Mouse (Mus musculus) left cerebral cortex, postnatal 36 days (tissue): ENCODE data around the gene Slc25a34. TPM values are rescaled to one million over a fixed set of nuclear protein-coding genes. Genes with fewer than 3 reads are reported as not detected.

Experiments
- DNase-seq, 2 experiments: peaks; one replicate each; pipeline ENCODE4 v3.0.0; 2021 to 2022; ENCODE audit warnings: low spot score in 2 of 2, mixed read lengths in 1 of 2
- intact Hi-C: fragments of 180-260 bp; cut with DNase I; formaldehyde crosslinking; loops from one replicate; pipeline ENCODE4 v1.15.1; 2025
- total RNA-seq, 2 experiments: library from RNA; stranded (reverse); gene quantifications; 2 replicates each; pipeline ENCODE4 v1.2.3; 2021

Gene Slc25a34
- total RNA-seq, 2 experiments from 2014 or later: 3.0 to 4.3 TPM

- no peak for DNase-seq
- intact Hi-C loops: no loop called here
These were observed 26.8 kb downstream of the Slc25a34 start for GRCm38 (mm10) chr4:141596700-141597328.

DNA sequence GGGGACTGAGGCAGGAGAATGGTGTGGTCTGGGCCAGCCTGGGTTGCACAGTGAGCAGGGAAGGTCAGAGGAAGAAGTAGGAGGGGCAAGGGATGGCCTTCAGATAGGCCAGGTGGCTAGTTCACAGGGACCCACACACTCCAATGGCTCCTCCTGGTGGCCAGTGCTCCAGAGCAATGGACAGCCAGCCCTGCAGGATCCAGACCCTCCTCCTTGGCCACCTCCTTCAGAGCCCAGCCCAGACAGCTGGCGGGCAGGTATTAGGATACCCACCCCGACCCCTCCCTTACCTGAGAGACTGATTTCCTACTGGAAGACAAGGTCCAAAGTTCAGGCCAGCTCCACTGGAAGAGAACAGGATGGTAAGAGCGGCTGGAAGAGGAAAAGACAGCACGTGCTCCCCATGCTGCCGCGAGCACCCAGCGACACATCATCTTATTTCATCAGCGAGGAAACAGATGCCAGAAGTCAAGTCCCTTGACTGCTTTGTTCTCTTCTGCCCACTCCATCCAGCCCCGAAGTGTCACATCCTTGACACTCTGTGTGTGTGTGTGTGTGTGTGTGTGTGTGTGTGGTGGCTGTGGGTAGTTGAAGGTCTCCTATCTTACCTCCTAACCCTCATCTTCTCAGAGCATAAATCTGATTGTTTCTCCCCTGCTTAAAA lies 27.9 kb downstream of the Slc25a34 start:
- DNase-seq: no peak
- intact Hi-C loops: no loop called here

DNA sequence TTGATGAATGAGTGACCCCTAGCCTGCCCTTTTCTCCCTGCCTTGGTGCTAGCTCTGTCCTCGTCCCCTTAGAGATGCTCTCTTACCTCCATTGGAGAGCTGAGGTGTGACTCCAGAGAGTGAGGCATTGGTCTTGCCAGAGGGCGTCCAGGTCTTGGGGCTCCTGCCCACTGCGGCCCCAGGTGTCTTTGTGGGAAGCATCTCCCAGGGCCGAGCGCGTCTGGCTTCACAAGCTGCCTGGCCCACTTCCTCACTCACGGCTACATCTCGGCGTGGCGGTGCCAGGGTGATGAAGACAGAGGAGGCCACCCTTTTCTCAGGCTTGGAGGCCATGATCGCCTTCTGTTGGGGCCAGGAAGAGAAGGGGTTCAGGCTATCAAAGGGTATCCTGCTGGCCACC lies 28.5 kb downstream of the Slc25a34 start:
- intact Hi-C loops: no loop called here
- DNase-seq: no peak

GRCm38 (mm10) chr4:141591547-141591946 lies 32.1 kb downstream of the Slc25a34 start:
- intact Hi-C loops: no loop called here
- no peak for DNase-seq

GRCm38 (mm10) chr4:141583919-141584318 lies 39.7 kb downstream of the Slc25a34 start:
- intact Hi-C loops: no loop called here
- DNase-seq: no peak

DNA sequence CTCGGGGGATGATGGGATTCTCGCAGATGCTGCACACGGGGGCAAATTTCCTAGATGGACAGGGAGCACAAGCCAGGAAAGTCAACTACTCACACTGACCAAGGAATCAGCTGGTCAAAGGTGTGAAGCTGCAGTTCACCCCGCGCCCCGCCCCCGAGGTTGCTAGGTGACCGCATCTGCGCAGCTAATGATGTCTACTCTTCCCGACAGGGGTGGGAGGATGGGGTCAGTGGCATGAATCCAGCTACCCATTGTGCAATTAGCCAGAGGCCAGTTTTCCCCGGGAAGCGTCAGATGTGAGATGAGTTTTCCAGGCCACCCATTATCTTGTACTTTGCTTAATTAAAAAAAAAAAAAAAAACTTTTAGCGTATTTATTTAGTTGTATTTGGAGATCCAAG lies 42.6 kb downstream of the Slc25a34 start:
- DNase-seq: no peak
- intact Hi-C loops: no loop called here

- no peak for DNase-seq
- intact Hi-C loops: loop anchor here (5.0 kb wide), 1 partner anchor 307 kb away; no protein-coding TSS in a partner anchor
These were observed 44.8 kb downstream of the Slc25a34 start for GRCm38 (mm10) chr4:141578833-141579232.

DNA sequence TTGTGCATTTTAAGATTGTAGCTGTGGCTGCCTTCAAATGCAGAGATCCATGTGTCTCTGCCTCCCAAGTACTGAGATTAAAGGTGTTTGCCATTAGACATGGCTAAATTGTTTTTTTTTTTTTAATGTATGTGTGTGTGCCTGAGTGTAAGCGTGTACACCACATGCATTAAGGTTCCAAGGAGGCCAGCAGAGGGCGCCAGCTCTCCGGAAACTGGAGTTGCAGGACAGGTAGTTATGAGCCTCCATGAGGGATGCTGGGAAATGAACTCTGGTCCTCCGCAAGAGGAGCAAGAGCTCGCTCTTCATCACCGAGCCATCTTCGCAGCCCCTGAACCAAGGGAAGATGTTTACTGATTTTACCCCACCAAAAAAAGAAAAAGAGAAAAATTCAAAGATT lies 46.7 kb downstream of the Slc25a34 start:
- intact Hi-C loops: loop anchor here (5.0 kb wide), 1 partner anchor 305 kb away; no protein-coding TSS in a partner anchor
- DNase-seq: no peak

DNA sequence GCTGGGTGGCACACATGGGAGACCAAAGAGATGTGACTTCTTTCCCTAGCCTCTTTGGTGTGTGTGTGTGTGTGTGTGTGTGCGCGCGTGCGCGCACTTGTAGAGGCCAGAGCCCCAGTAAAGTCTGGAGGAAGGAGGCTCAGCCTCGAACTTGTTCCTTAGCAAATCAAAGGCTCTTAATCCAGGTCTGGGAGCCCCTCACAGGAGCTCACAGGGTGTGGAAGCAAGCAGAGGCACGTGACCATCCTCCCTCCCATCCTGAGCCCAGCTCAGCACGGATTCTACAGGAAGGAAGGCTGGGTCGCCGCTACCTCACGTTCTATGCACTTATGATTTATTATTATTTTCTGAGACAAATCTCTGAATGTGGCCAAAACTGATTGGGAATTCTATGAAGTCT lies 47.2 kb downstream of the Slc25a34 start:
- no peak for DNase-seq
- intact Hi-C loops: loop anchor here (5.0 kb wide), 1 partner anchor 304 kb away; no protein-coding TSS in a partner anchor

DNA sequence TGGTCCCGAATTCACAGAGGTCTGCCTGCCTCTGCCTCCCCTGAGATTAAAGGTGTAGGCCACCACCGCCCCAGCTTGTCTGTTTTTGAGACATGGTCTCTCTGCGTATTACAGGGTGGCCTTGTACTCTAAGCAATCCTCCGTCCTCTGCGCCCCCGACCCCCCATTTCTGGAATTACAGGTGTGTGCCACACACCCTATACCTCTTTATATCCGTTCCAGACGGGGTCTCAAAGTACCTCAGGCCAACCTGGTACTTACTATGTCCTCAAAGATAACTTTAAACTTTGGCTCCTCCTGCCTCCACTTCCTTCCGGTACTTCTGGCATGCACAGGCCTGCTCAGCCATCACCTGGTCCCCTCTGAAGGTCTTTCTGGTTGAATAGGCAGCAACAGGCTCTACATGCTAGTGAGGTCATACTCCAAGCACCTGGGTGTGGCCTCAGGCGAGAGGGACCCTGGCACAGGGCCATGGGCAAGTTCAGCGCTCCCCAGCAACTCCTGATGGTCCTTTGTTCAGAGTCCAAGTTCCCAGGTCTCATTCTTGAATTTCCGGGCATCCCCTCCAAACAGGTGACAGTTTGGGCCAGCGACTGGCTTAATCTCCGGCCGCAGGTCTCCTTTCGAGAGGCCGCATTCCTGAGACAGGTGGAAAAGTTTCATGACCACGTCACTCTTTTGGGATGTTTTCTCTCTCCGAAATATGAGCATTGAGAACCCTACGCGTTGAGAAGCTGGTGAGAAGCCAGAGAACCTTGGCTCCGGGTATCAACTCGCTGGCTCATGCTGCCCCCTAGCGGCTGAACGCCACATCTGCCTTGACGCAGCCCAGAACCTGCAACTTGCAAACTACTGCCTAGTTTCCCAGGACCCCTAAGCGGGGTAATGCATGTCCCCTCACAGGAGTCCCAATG lies 48.6 kb downstream of the Slc25a34 start:
- intact Hi-C loops: loop anchor here (2.0 to 5.0 kb wide), 3 partner anchors 170 to 303 kb away; no protein-coding TSS in a partner anchor
- DNase-seq: peak; percentile 69 to 80

DNA sequence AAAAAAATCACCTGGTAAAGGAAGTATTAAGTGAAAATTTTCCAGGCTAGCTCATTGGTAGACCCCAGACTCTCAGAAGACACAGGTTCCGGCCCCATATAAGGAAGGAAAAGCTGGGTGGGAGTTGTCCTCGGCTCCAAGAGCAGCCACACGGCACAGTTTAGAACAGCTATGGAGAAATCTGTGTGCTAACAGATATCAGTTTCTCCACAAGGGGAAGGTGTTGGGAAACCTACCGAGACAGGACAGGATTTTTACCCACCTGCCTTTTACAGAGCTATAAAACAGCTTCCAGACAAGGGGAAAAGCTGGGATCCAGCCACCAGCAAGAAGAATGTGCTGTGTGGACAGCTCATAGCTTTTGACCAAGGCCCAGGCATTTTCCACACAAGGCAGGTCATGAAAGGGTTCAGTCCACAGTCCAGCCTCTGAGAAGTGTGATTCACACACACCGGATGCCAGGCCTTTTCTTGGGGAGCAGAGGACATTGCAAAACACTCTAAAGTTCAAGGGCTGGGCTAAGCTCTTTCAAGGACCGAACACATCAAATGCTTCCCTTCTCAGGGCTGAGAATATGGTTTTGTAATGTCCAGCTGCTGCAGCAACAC lies 50.2 kb downstream of the Slc25a34 start:
- intact Hi-C loops: no loop called here
- DNase-seq: no peak

DNA sequence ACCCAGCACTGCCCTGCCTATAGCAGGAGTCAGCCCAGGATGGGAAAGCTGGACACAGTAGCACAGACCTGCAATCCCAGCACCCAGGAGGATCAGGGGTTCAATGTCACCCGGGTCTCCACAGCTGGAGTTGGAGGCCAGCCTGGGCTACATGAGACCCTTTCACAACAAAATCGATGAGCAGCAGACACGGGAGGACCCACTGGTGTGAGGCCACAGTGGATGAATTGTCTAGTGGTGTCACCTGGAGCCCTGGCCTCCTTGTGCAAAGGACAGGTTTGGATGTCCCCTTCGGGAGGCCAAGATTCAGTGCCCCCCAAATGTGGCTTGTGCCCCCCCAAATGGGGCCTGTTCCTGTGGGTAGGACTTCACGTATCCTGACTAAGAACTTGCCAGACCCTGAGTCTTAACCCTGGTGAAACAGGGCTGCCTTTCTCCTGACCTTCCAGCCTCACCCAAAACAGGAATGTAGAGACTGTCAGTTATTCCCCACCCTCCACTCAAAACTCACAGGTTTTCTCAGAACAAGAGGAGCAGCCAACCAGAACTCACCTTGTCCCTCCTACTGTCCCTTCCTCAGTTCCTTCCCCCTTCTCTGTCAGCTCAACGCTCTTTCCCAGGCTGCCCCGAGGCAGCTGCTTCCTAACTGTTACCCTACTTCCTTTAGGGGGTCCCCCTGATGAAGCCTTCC lies 50.8 kb downstream of the Slc25a34 start:
- intact Hi-C loops: no loop called here
- DNase-seq: no peak

GRCm38 (mm10) chr4:141571934-141572333 lies 51.7 kb downstream of the Slc25a34 start:
- no peak for DNase-seq
- intact Hi-C loops: no loop called here

DNA sequence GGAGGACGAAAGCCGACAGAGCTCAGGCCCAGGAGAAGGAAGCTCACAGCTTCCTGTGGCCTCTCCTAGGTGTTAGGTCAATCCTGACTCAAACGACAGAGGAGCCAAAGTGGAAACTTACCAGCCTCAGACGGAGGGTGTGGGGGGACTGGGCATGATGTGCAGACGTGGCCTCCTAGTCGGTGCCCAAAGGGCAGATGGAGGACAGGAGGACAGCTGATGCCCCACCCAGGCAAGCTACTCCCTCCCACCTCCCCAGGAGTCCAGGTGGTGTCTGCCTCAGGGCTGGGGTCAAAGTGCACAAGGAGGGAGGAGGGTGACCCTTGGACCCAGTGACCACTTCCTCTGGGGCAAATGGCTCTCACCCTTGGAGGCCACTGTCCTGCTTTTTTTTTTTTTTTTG lies 52.3 kb downstream of the Slc25a34 start:
- intact Hi-C loops: no loop called here
- DNase-seq: no peak

DNA sequence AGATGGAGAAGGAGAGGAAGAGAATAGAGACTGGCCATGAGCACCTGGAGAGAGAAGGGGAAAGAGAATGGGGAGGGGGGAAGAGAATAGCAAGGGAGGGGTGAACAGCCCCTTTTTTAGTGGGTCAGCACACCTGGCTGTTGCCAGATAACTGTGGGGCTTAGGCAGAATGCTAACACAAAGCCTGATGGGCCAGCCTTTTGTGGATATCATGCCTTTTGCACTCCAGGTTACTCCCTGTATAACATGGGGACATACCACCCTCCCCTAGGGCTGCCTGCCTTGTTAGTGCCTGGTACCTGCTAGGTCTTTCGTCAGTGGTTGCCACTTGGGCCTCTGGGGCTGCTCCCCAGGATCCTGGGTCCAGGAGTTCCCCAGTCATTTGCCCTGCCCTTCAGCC lies 52.8 kb downstream of the Slc25a34 start:
- intact Hi-C loops: no loop called here
- no peak for DNase-seq

GRCm38 (mm10) chr4:141570004-141570403 lies 53.6 kb downstream of the Slc25a34 start:
- intact Hi-C loops: no loop called here

DNA sequence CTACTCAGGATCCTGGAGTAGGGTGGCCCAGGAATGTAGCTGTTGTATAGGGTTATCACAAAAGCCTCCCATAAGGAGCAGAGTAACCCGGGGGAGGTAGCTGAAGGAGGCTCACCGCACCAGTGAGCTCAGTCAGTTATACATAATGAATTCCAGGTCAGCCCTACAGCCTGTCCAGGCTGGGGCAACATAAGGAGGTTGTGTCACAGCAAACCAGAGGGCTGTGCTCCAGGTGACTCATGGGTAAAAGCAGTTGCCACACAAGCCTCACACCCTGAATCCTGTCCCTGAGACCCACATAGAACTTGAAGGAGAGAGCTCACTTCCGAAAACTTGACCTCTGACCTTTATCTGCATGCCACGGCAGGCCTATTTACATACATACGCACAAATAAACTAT lies 54.7 kb downstream of the Slc25a34 start:
- DNase-seq: no peak
- intact Hi-C loops: no loop called here

More at GRCm38 (mm10) chr4:141570004-141570403, 53.6 kb downstream of the Slc25a34 start:
- no peak for DNase-seq
